Mouse (Mus musculus) E14TG2a.4 (cell line): ENCODE measurements around the gene 1110032A03Rik.

Source experiments
- CTCF ChIP-seq: conservative IDR thresholded peaks from 2 replicates; pipeline ENCODE4 v1.5.1; 2014; ENCODE audit warnings: low read length
- NANOG ChIP-seq: IDR thresholded peaks from 2 replicates; pipeline ENCODE4 v1.6.1; 2014; ENCODE audit warnings: borderline replicate concordance, low read length, mixed read lengths
- POU5F1 ChIP-seq: IDR thresholded peaks from 2 replicates; pipeline ENCODE4 v1.6.1; 2014; ENCODE audit warnings: low read length, borderline replicate concordance

DNA sequence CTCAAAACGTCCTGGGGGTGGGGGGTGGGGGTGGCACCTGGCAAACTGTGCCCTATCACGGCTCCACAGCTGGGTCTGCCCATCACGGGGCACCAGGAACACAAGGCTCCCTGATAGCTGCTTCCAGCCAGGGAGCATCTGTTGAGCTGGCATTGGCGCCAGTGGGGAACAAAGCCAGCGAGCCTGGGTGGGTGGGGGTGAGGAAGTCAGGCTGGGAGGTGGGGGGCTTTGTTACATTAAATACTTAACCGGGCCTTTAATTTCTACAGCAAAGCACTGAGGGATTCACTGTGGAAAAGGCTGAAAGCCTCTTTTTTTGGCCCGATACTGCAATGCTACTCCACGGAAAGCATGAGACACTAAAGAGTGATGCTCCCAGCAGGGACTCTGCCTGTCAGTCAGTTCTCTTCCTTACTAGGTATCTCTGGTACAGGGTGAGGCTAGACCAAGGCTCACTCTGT is 52.8 kb downstream of the 1110032A03Rik start:
- no peak for TF ChIP-seq CTCF
- TF ChIP-seq POU5F1, result no peak
- no peak for TF ChIP-seq NANOG
